Mouse (Mus musculus): ENCODE data around the gene Il18r1.

DNA sequence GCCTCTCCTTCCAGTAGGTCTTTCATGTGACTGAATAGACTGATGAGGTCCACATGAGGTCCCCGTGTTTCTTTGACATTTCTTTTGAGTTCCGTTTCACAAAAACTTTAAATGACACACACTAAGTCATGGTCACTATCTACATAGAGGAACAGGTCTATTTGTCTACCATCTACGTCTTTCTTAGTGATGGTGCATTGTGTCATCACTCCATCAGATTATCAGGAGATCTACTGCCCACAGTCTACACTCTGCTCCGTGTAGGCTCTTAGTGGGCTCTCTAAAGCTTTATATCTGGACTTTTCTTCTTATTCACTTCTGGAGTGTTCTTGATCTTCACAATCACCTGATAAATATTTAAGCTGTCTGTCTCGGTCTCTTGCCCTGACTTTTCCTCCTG, 63.9 kb downstream of the Il18r1 start:
- TF ChIP-seq CTCF (IDR thresholded peaks at IDR 0.05) (no peak), POLR2A (IDR thresholded peaks at IDR 0.05; ENCODE audit: insufficient read depth, low read depth, low read length) (no peak), EP300 (IDR thresholded peaks at IDR 0.05; ENCODE audit: insufficient read depth, low read depth, low read length) (no peak)
